Mouse (Mus musculus): Measurements from ENCODE around the gene Kcnk6.
"Not testable (repeated sequence)": the region's sequence is repeated elsewhere in the genome, so short reads cannot be mapped to it uniquely, and the experiment has no call there.

Kcnk6 gene

GRCm38 (mm10) chr7:29202577-29202976, 29.7 kb downstream of the Kcnk6 start:
- DNase-seq (ENCODE audit: low spot score) = no peak

DNA sequence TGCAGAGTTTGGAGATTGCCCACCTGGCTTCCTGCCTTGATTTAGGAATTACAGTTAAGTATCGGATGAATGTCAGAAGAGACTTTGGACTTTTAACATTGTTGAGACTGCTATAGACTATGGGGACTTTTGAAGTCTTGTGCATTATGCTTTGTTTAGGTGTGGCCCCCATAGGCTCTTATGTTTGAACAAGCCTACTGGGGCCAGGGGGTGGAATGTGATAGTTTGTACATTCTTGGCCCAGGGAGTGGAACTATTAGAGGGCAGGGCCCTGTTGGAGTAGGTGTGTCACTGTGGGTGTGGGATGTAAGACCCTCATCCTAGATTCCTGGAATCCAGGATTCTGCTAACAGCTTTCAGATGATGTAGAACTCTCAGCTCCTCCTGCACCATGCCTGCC, 38.1 kb downstream of the Kcnk6 start:
- DNase-seq (ENCODE audit: low spot score) = not testable (repeated sequence)

- DNase-seq (ENCODE audit: low spot score) = not testable (repeated sequence)
These were observed 51.0 kb downstream of the Kcnk6 start for GRCm38 (mm10) chr7:29181323-29181722.

- no peak for DNase-seq (ENCODE audit: low spot score)
These were observed 51.5 kb downstream of the Kcnk6 start for GRCm38 (mm10) chr7:29180854-29181236.

GRCm38 (mm10) chr7:29180077-29180853, 52.0 kb downstream of the Kcnk6 start, which contains the start of gene Psmd8:
Psmd8 (minus strand) TSS chr7:29180701.
- peak; percentile 96 for DNase-seq (ENCODE audit: low spot score)

- no peak for DNase-seq (ENCODE audit: low spot score)
These were observed 53.0 kb downstream of the Kcnk6 start for GRCm38 (mm10) chr7:29179323-29179722.

GRCm38 (mm10) chr7:29178106-29178505, 54.2 kb downstream of the Kcnk6 start:
- DNase-seq (ENCODE audit: low spot score) = no peak

GRCm38 (mm10) chr7:29172390-29173016, 59.8 kb downstream of the Kcnk6 start:
- no peak for DNase-seq (ENCODE audit: low spot score)
